Mouse (Mus musculus): Measurements from ENCODE around the gene Vps11. TPM values are rescaled to one million over a fixed set of nuclear protein-coding genes. Genes with fewer than 3 reads are reported as not detected.
"Not testable (repeated sequence)": the region's sequence is repeated elsewhere in the genome, so short reads cannot be mapped to it uniquely, and the experiment has no call there.

The Vps11 gene
- total RNA-seq, 2 experiments from 2014 or later: 49.0 to 51.4 TPM

GRCm38 (mm10) chr9:44318076-44318825 lies 43.2 kb downstream of the Vps11 start:
- DNase-seq (ENCODE audit: extremely low spot score in 1 of 2, low spot score in 1 of 2): no peak

DNA sequence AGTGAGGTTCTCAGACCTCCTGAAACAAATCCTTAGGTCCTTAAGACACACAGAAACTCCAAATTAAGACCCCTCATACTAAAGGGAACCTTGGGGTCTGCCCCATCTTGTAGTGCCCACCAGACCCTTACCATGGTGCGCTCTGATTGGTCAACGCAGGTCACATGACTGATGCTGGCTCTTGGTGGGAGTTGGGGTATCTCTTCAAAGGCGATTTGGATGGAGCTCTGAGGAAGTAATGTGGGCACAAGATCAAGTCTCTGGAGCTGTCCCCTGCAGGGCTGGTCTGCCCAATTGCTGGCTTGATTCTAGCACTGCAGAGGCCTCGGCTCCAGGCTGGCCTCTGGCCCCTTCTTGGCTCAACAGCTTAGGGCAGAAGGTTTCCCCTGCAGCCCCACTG lies 44.0 kb downstream of the Vps11 start:
- no peak for DNase-seq (ENCODE audit: extremely low spot score in 1 of 2, low spot score in 1 of 2)

- no peak for DNase-seq (ENCODE audit: extremely low spot score in 1 of 2, low spot score in 1 of 2)
Observed at GRCm38 (mm10) chr9:44314910-44315309, 46.6 kb downstream of the Vps11 start.

DNA sequence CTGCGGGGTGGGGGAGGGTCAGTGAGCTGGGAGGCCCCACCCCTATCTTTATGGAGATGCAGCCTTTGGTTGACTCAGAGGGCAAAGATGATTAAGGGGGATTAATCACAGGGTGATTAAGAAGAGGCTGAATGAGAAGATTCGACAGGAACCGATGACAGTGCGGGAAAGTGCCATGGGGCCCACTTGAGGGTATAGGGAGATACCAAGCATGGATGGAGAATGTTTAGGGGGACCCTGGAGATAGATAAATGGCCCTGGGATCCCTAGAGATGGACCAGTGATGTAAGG lies 47.3 kb downstream of the Vps11 start:
- no peak for DNase-seq (ENCODE audit: extremely low spot score in 1 of 2, low spot score in 1 of 2)

DNA sequence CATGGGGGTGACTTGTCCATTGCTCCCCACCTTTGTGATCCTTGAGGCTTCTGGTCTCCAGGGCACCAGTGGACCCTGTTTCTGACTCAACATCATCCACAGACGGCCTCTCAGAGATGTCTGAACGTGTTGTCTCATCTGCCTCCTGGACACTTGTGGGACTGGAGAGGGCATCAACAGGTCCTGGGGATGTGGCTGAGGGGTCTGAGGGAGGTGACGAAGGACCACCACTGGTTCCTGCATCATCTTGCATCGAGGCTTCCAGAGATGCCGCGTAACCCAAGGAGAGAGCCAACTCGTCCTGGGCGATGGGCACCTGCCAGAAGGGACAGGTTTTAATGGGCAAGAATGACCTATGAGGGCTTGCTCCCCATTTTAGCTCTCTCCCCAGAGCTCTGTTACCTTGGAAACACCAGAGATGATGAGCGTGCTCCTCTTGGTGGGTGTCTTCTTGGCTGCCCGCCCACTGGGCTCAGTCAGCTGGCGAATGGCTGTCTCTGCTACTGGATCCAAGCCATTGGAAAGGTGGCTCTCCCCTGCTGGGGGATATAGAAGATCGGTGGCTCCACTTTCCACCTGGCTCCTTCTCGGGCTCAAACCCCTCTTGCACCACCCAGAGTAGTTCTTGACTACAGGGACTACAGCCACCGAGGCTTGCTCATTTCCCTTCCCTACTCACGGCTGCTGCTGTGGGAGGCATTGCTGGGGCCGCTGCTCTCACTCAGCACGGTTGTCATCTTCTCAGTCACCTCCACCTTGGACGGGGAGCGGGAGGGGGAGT lies 47.8 kb downstream of the Vps11 start:
- DNase-seq (ENCODE audit: extremely low spot score in 1 of 2, low spot score in 1 of 2): peak; percentile 63 to 78

GRCm38 (mm10) chr9:44311136-44312134 lies 50.0 kb downstream of the Vps11 start:
- no peak for DNase-seq (ENCODE audit: extremely low spot score in 1 of 2, low spot score in 1 of 2)

DNA sequence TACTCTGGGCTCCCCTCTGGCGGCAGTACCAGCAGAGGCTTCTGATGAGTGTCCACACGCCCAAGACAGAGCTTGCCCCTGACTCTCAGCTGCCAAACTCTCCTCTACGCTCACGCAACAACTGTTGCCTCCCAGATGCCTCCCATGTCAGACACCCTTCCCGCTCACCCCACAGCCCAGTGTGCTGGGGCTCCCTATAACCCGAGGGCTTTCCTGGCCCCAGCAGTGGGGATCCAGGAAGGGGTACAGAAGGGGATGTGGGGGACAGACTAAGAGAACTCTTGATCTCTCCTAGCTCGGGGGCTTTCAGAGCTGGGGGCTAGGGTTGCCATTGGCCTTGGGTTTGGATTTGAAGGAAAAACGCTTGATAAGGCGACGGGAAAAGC lies 50.7 kb downstream of the Vps11 start:
- DNase-seq (ENCODE audit: extremely low spot score in 1 of 2, low spot score in 1 of 2): no peak

- DNase-seq (ENCODE audit: extremely low spot score in 1 of 2, low spot score in 1 of 2): no peak
Observed at GRCm38 (mm10) chr9:44309756-44310155, 51.7 kb downstream of the Vps11 start.

GRCm38 (mm10) chr9:44307248-44307647 lies 54.2 kb downstream of the Vps11 start:
- no peak for DNase-seq (ENCODE audit: extremely low spot score in 1 of 2, low spot score in 1 of 2)

- no peak for DNase-seq (ENCODE audit: extremely low spot score in 1 of 2, low spot score in 1 of 2)
Observed at GRCm38 (mm10) chr9:44306532-44306931, 54.9 kb downstream of the Vps11 start.

- peak; percentile 89 to 90 for DNase-seq (ENCODE audit: extremely low spot score in 1 of 2, low spot score in 1 of 2)
Observed at GRCm38 (mm10) chr9:44305466-44306079, 55.9 kb downstream of the Vps11 start, which contains the start of gene Hinfp. Gene Hinfp, minus strand, starts transcription at chr9:44305671.

- DNase-seq (ENCODE audit: extremely low spot score in 1 of 2, low spot score in 1 of 2): not testable (repeated sequence)
Observed at GRCm38 (mm10) chr9:44300001-44300400, 61.5 kb downstream of the Vps11 start.

Small RNA genes lying within 50 kb of the gene (microRNA-seq; reads per million reads assigned to microRNA genes)
- gene Gm44335 (0 reads per million in 2 experiments), gene Mir7085 (2.2 to 3.0 reads per million in 2 experiments)

Other genes starting within 250 kb of the Vps11 start
- gene Gm49380, start 248.2 kb downstream of the Vps11 start, total RNA-seq (2021): under 1 TPM in 1 of 2 experiments, not detected in 1; 0.28 TPM
- 10 to 100 TPM; 30.3 to 33.0 TPM for gene Rnf26, start 248.2 kb downstream of the Vps11 start, total RNA-seq (2021)
- gene Mcam, start 227.2 kb downstream of the Vps11 start, total RNA-seq (2021): 10 to 100 TPM; 22.5 to 29.3 TPM
- gene Cbl, start 127.6 kb downstream of the Vps11 start, total RNA-seq (2021): 10 to 100 TPM; 49.2 to 63.4 TPM
- gene Ccdc153, start 121.0 kb downstream of the Vps11 start, total RNA-seq (2021): 1 to 10 TPM; 1.9 to 5.4 TPM
- 1 to 10 TPM; 1.3 to 1.4 TPM for gene Pdzd3, start 110.2 kb downstream of the Vps11 start, total RNA-seq (2021)
- gene Nlrx1, start 93.1 kb downstream of the Vps11 start, total RNA-seq (2021): 10 to 100 TPM; 12.8 to 14.7 TPM
- gene Abcg4, start 73.1 kb downstream of the Vps11 start, total RNA-seq (2021): 10 to 100 TPM; 65.0 to 79.6 TPM
- gene Hinfp, start 56.0 kb downstream of the Vps11 start, total RNA-seq (2021): 10 to 100 TPM; 28.1 to 31.2 TPM
- gene C2cd2l, start 41.4 kb downstream of the Vps11 start, total RNA-seq (2021): 100 to 1,000 TPM; 196 to 200 TPM
- gene Dpagt1, start 35.7 kb downstream of the Vps11 start, total RNA-seq (2021): 10 to 100 TPM; 14.2 to 15.8 TPM
- 10 to 100 TPM; 50.6 to 58.4 TPM for gene H2afx, start 27.0 kb downstream of the Vps11 start, total RNA-seq (2021)
- 10 to 100 TPM; 17.9 to 23.6 TPM for gene Hmbs, start 17.4 kb downstream of the Vps11 start, total RNA-seq (2021)
- gene Hyou1, start 17.8 kb upstream of the Vps11 start, total RNA-seq (2021): 100 to 1,000 TPM; 114 to 123 TPM
- gene Slc37a4, start 35.2 kb upstream of the Vps11 start, total RNA-seq (2021): 10 to 100 TPM; 32.6 to 34.7 TPM
- gene Rps25, start 45.5 kb upstream of the Vps11 start, total RNA-seq (2021): 100 to 1,000 TPM; 616 to 726 TPM
- gene Trappc4, start 45.9 kb upstream of the Vps11 start, total RNA-seq (2021): 10 to 100 TPM; 65.1 to 76.5 TPM
- 10 to 100 TPM; 16.8 to 24.1 TPM for gene Ccdc84, start 56.9 kb upstream of the Vps11 start, total RNA-seq (2021)
- gene Foxr1, start 79.5 kb upstream of the Vps11 start, total RNA-seq (2021): not detected
- gene Upk2, start 93.3 kb upstream of the Vps11 start, total RNA-seq (2021): not detected
- 10 to 100 TPM; 59.2 to 78.1 TPM for gene Bcl9l, start 121.2 kb upstream of the Vps11 start, total RNA-seq (2021)
- not detected for gene Cxcr5, start 200.2 kb upstream of the Vps11 start, total RNA-seq (2021)
- gene Ddx6, start 243.2 kb upstream of the Vps11 start, total RNA-seq (2021): 100 to 1,000 TPM; 117 to 126 TPM